In genomic region chr8:107056076-107056972, GRCm38 (mm10) we compare ENCODE assay signal across 7 mouse cellular contexts. TPM values are rescaled to one million over a fixed set of nuclear protein-coding genes. Genes with fewer than 3 reads are reported as not detected.
DNase-seq lines count a peak whose midpoint lies in the region; ATAC-seq and TF ChIP-seq lines count a peak whose summit lies in the region.

TSS of gene Cog8 (minus strand) at chr8:107056689.
TSS of gene Nip7 (plus strand) at chr8:107056877.

- H3K27me3 ChIP-seq in embryonic facial prominence, embryonic 10.5 days (replicated peaks; ENCODE audit: low read depth, poor library complexity, severe bottlenecking): no peaks in the 10 kb centered on the region
- no peaks in the 10 kb centered on the region for H3K27me3 ChIP-seq in intestine, postnatal 0 days (replicated peaks; ENCODE audit: control insufficient read depth, insufficient read depth, low read length)
- no peaks in the 10 kb centered on the region for H3K27me3 ChIP-seq in midbrain, embryonic 12.5 days
- H3K27me3 ChIP-seq in small intestine, adult 2 months (ENCODE audit: control insufficient read depth, insufficient read depth, low read length): no peaks in the 10 kb centered on the region

- WGBS in embryonic facial prominence, embryonic 10.5 days: under 1% methylated on average over 88 of the region's 88 CpGs
- WGBS in intestine, postnatal 0 days: under 1% methylated on average over 88 of the region's 88 CpGs
- under 1% methylated on average over 88 of the region's 88 CpGs for WGBS in midbrain, embryonic 12.5 days
- under 1% methylated on average over 88 of the region's 88 CpGs for WGBS in small intestine, adult 2 months

- 0 out of 2 replicates have a peak, but pooled peaks have one; percentile 17 for TF ChIP-seq POLR2A in small intestine, adult 2 months (IDR thresholded peaks at IDR 0.05; ENCODE audit: low read depth, low read length)

- intact Hi-C loops in left cerebral cortex, postnatal 4 days (cut with DNase I): no loop called here

- peaks cover 70% of the 10 kb centered on the region for H3K36me3 ChIP-seq in embryonic facial prominence, embryonic 10.5 days (replicated peaks)
- H3K36me3 ChIP-seq in intestine, postnatal 0 days (ENCODE audit: control insufficient read depth, insufficient read depth): peaks cover 25% of the 10 kb centered on the region
- peaks cover 44% of the 10 kb centered on the region for H3K36me3 ChIP-seq in midbrain, embryonic 12.5 days
- peaks cover 25% of the 10 kb centered on the region for H3K36me3 ChIP-seq in small intestine, adult 2 months (ENCODE audit: control insufficient read depth, insufficient read depth, low read length)

- H3K4me2 ChIP-seq in intestine, postnatal 0 days (replicated peaks; ENCODE audit: low read depth): peak within 1 kb of the TSS; percentile 83
- peak within 1 kb of the TSS; percentile 97 for H3K4me2 ChIP-seq in midbrain, embryonic 12.5 days (replicated peaks)

- H3K27ac ChIP-seq in embryonic facial prominence, embryonic 10.5 days (replicated peaks): peak within 1 kb of the TSS; percentile 88
- peak within 1 kb of the TSS; percentile 88 for H3K27ac ChIP-seq in intestine, postnatal 0 days (ENCODE audit: low read depth, low read length)
- H3K27ac ChIP-seq in midbrain, embryonic 12.5 days (replicated peaks): peak within 1 kb of the TSS; percentile 71
- H3K27ac ChIP-seq in small intestine, adult 2 months (ENCODE audit: insufficient read depth, low read depth, low read length): peak within 1 kb of the TSS; percentile 59

- H3K4me3 ChIP-seq in embryonic facial prominence, embryonic 10.5 days: peak within 1 kb of the TSS; percentile 87
- H3K4me3 ChIP-seq in intestine, postnatal 0 days (ENCODE audit: low read depth, low read length): peak within 1 kb of the TSS; percentile 99
- H3K4me3 ChIP-seq in midbrain, embryonic 12.5 days: peak within 1 kb of the TSS; percentile 99
- peak within 1 kb of the TSS; percentile 93 for H3K4me3 ChIP-seq in small intestine, adult 2 months (ENCODE audit: low read depth, low read length)

- H3K4me1 ChIP-seq in embryonic facial prominence, embryonic 10.5 days: peaks cover 25% of the 10 kb centered on the region
- H3K4me1 ChIP-seq in intestine, postnatal 0 days (replicated peaks; ENCODE audit: control insufficient read depth, insufficient read depth, low read length): 0 out of 2 replicates have a peak, but pooled peaks cover 5% of the 10 kb centered on the region
- peaks cover 20% of the 10 kb centered on the region for H3K4me1 ChIP-seq in midbrain, embryonic 12.5 days
- 0 out of 2 replicates have a peak, but pooled peaks cover 6% of the 10 kb centered on the region for H3K4me1 ChIP-seq in small intestine, adult 2 months (ENCODE audit: control insufficient read depth, insufficient read depth, insufficient read length, low read length)

- H3K9me3 ChIP-seq in embryonic facial prominence, embryonic 10.5 days: no peaks in the 10 kb centered on the region
- no peaks in the 10 kb centered on the region for H3K9me3 ChIP-seq in intestine, postnatal 0 days (ENCODE audit: control insufficient read depth)
- H3K9me3 ChIP-seq in midbrain, embryonic 12.5 days: no peaks in the 10 kb centered on the region

- peak; percentile 93 for ATAC-seq in intestine, postnatal 0 days
- ATAC-seq in midbrain, embryonic 12.5 days (ENCODE audit: low FRiP score, low read depth): peak; percentile 93

- DNase-seq in adrenal gland, postnatal 10 days: peak; percentile 96
- DNase-seq in embryonic facial prominence, embryonic 10.5 days (ENCODE audit: low spot score): peak; percentile 97
- DNase-seq in gonadal fat pad, adult 2 months (ENCODE audit: low read depth): peak; percentile 81
- peak; percentile 96 for DNase-seq in left cerebral cortex, postnatal 4 days

- peak within 1 kb of the TSS; percentile 92 for H3K9ac ChIP-seq in intestine, postnatal 0 days (ENCODE audit: low read depth, low read length)
- H3K9ac ChIP-seq in midbrain, embryonic 12.5 days (replicated peaks): peak within 1 kb of the TSS; percentile 86

- no peak for TF ChIP-seq CTCF in intestine, postnatal 0 days (IDR thresholded peaks at IDR 0.05; ENCODE audit: low read depth)
- no peak for TF ChIP-seq CTCF in small intestine, adult 2 months (IDR thresholded peaks at IDR 0.05; ENCODE audit: extremely low read depth, insufficient read length, insufficient replicate concordance, low read depth, low read length)

RNA-seq across cellular contexts. Expression of gene Cog8, which starts in this region (rescaled TPM):
- 10 to 100 TPM; 24.2 to 26.6 TPM for total RNA-seq in adrenal gland, postnatal 10 days (2021)
- 40.5 and 41.3 TPM in 2 replicates for polyA plus RNA-seq in embryonic facial prominence, embryonic 10.5 days (2016; fragmentation: Nextera tagmentation; extraction: Ambion mirVana)
- polyA plus RNA-seq in gonadal fat pad, adult 2 months (2012; rRNA removed): 41.3 and 52.7 TPM in 2 replicates
- polyA plus RNA-seq in intestine, postnatal 0 days (2015; fragmentation: Nextera tagmentation; extraction: Ambion mirVana): 21.6 and 25.4 TPM in 2 replicates
- 10 to 100 TPM; 21.3 to 22.8 TPM for total RNA-seq in left cerebral cortex, postnatal 4 days (2021)
- polyA plus RNA-seq in midbrain, embryonic 12.5 days (2016; fragmentation: Nextera tagmentation; extraction: Ambion mirVana): 45.8 and 47.7 TPM in 2 replicates
- 11.7 and 18.7 TPM in 2 replicates for polyA plus RNA-seq in small intestine, adult 2 months (2012; rRNA removed)

RNA-seq across cellular contexts. Expression of gene Nip7, which starts in this region (rescaled TPM):
- total RNA-seq in adrenal gland, postnatal 10 days (2021): 10 to 100 TPM; 32.9 to 48.6 TPM
- 122 and 123 TPM in 2 replicates for polyA plus RNA-seq in embryonic facial prominence, embryonic 10.5 days (2016; fragmentation: Nextera tagmentation; extraction: Ambion mirVana)
- 18.1 and 23.7 TPM in 2 replicates for polyA plus RNA-seq in gonadal fat pad, adult 2 months (2012; rRNA removed)
- polyA plus RNA-seq in intestine, postnatal 0 days (2015; fragmentation: Nextera tagmentation; extraction: Ambion mirVana): 42.8 and 44.7 TPM in 2 replicates
- total RNA-seq in left cerebral cortex, postnatal 4 days (2021): 10 to 100 TPM; 52.1 to 64.6 TPM
- 87.2 and 93.1 TPM in 2 replicates for polyA plus RNA-seq in midbrain, embryonic 12.5 days (2016; fragmentation: Nextera tagmentation; extraction: Ambion mirVana)
- polyA plus RNA-seq in small intestine, adult 2 months (2012; rRNA removed): 5.9 and 10.8 TPM in 2 replicates

Comparison
In these comparisons a context has a peak if more than half of its experiments do, and no peak if none do; other contexts are left out.
1. Peak in every context shown above with its lines: DNase-seq, ATAC-seq, H3K4me3 ChIP-seq and H3K27ac ChIP-seq.